Mouse (Mus musculus) embryo, embryonic 11.5 days (tissue): ENCODE data around the gene Pank2.
A peak's percentile ranks its signal among the peaks of the same experiment; 100 is the strongest.
"Not testable (repeated sequence)": the region's sequence is repeated elsewhere in the genome, so short reads cannot be mapped to it uniquely, and the experiment has no call there.

Experiments used
- DNase-seq: peaks from one replicate; pipeline ENCODE4 v3.0.0-alpha.2; 2012; ENCODE audit warnings: low read depth, low spot score

Pank2 gene

GRCm38 (mm10) chr2:131260544-131261307 lies 1.6 kb upstream of the Pank2 start:
- no peak for DNase-seq

GRCm38 (mm10) chr2:131261481-131262212 lies 648 bp upstream of the Pank2 start:
- DNase-seq = no peak

- peak; percentile 5 for DNase-seq
Measured at GRCm38 (mm10) chr2:131262680-131263670, 680 bp downstream of the Pank2 start.

GRCm38 (mm10) chr2:131264027-131264426 lies 1.7 kb downstream of the Pank2 start:
- DNase-seq = no peak

GRCm38 (mm10) chr2:131265056-131265455 lies 2.8 kb downstream of the Pank2 start:
- no peak for DNase-seq

GRCm38 (mm10) chr2:131275493-131275892 lies 13.2 kb downstream of the Pank2 start:
- no peak for DNase-seq

- DNase-seq = no peak
Measured at GRCm38 (mm10) chr2:131276722-131277121, 14.4 kb downstream of the Pank2 start.

- no peak for DNase-seq
Measured at GRCm38 (mm10) chr2:131281596-131281995, 19.3 kb downstream of the Pank2 start.

- no peak for DNase-seq
Measured at GRCm38 (mm10) chr2:131286276-131286675, 24.0 kb downstream of the Pank2 start.

- DNase-seq = no peak
Measured at GRCm38 (mm10) chr2:131290669-131291068, 28.4 kb downstream of the Pank2 start.

- DNase-seq = no peak
Measured at GRCm38 (mm10) chr2:131296746-131297261, 34.5 kb downstream of the Pank2 start.

- DNase-seq = not testable (repeated sequence)
Measured at GRCm38 (mm10) chr2:131298674-131299073, 36.4 kb downstream of the Pank2 start.

- no peak for DNase-seq
Measured at GRCm38 (mm10) chr2:131300485-131300884, 38.2 kb downstream of the Pank2 start.

GRCm38 (mm10) chr2:131301635-131302034 lies 39.3 kb downstream of the Pank2 start:
- no peak for DNase-seq

- no peak for DNase-seq
Measured at GRCm38 (mm10) chr2:131304497-131304896, 42.2 kb downstream of the Pank2 start.

- not testable (repeated sequence) for DNase-seq
Measured at GRCm38 (mm10) chr2:131305226-131305625, 42.9 kb downstream of the Pank2 start.

- no peak for DNase-seq
Measured at GRCm38 (mm10) chr2:131307391-131307790, 45.1 kb downstream of the Pank2 start.

GRCm38 (mm10) chr2:131307822-131308221 lies 45.5 kb downstream of the Pank2 start:
- DNase-seq = no peak

- no peak for DNase-seq
Measured at GRCm38 (mm10) chr2:131309296-131309695, 47.0 kb downstream of the Pank2 start.

- DNase-seq = no peak
Measured at GRCm38 (mm10) chr2:131316167-131316566, 53.9 kb downstream of the Pank2 start.

- no peak for DNase-seq
Measured at GRCm38 (mm10) chr2:131319401-131319800, 57.1 kb downstream of the Pank2 start.
